Comparison of ENCODE assay signal across 8 mouse cellular contexts in the genomic region with DNA sequence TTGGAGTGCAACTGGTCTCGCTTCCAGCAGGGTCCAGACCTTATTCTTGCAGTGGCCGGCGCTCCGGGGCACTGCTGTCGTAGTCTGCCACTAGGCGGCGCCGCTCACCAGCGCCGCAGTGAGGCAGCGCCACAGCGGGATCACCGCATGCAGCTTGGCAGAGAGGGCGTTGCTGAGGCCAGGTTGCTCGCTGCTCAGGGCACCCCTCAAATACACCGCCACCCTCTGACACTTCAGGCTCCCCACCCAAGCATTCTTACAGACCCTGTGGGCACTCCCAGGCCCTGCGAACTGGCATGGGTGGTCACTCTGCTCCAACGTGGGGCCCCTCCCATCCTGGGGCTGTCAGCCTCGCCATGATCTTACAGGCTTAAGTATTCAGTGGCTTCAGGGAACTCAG. TPM values are rescaled to one million over a fixed set of nuclear protein-coding genes. Genes with fewer than 3 reads are reported as not detected.
DNase-seq lines count a peak whose midpoint lies in the region; ATAC-seq and TF ChIP-seq lines count a peak whose summit lies in the region.

No protein-coding gene starts in this region.

- peak; percentile 32 to 42 for DNase-seq in CD8-positive naive resting alpha-beta T cell, adult 2 months (ENCODE audit: low read depth in 2 of 2, low spot score in 2 of 2)
- DNase-seq in c-Kit-positive CD71-negative TER-119-negative erythroid progenitor cells, embryonic 14.5 days (ENCODE audit: low read depth) = peak; percentile 63
- DNase-seq in kidney, postnatal 0 days (ENCODE audit: low spot score) = peak; percentile 93
- peak; percentile 91 for DNase-seq in neural tube, embryonic 11.5 days (ENCODE audit: low spot score)

- no peaks in the 10 kb centered on the region for H3K9me3 ChIP-seq in heart, embryonic 14.5 days (ENCODE audit: control insufficient read depth, low read length)
- H3K9me3 ChIP-seq in kidney, postnatal 0 days (replicated peaks; ENCODE audit: low read length) = no peaks in the 10 kb centered on the region
- H3K9me3 ChIP-seq in liver, embryonic 15.5 days (replicated peaks) = no peaks in the 10 kb centered on the region
- no peaks in the 10 kb centered on the region for H3K9me3 ChIP-seq in neural tube, embryonic 11.5 days (ENCODE audit: control insufficient read depth, low read length)
- no peaks in the 10 kb centered on the region for H3K9me3 ChIP-seq in stomach, embryonic 16.5 days (replicated peaks; ENCODE audit: control insufficient read depth, low read length)

- ATAC-seq in erythroid progenitor cell, adult 5-6 weeks (replicated peaks; ENCODE audit: low FRiP score, poor library complexity, severe bottlenecking) = peak; percentile 83
- ATAC-seq in heart, embryonic 14.5 days (ENCODE audit: insufficient number of reproducible peaks, insufficient read depth, low FRiP score, low read depth) = peak; percentile 75
- ATAC-seq in kidney, postnatal 0 days (replicated peaks; ENCODE audit: low FRiP score, low read depth) = peak; percentile 87
- peak; percentile 37; the same call in 1 of the 2 replicates for ATAC-seq in liver, embryonic 15.5 days (ENCODE audit: insufficient read depth)
- ATAC-seq in neural tube, embryonic 11.5 days (ENCODE audit: insufficient read depth, low FRiP score, low TSS enrichment) = peak; percentile 80
- peak; percentile 69 for ATAC-seq in stomach, embryonic 16.5 days (ENCODE audit: insufficient read depth, low FRiP score)

- no peak overlapping the region for H3K27ac ChIP-seq in heart, embryonic 14.5 days (replicated peaks in 1 of 2; ENCODE audit: control insufficient read depth in 1 of 2, insufficient read depth in 1 of 2, low read depth in 2 of 2, low read length in 2 of 2)
- peak overlapping the region; percentile 70 for H3K27ac ChIP-seq in kidney, postnatal 0 days
- H3K27ac ChIP-seq in liver, embryonic 15.5 days (replicated peaks) = no peak overlapping the region
- no peak overlapping the region for H3K27ac ChIP-seq in neural tube, embryonic 11.5 days (ENCODE audit: low read depth, low read length)
- H3K27ac ChIP-seq in stomach, embryonic 16.5 days (ENCODE audit: low read length) = 0 out of 2 replicates have a peak overlapping the region, but pooled peaks have one; percentile 24

- no peaks in the 10 kb centered on the region for H3K36me3 ChIP-seq in heart, embryonic 14.5 days (ENCODE audit: control insufficient read depth, insufficient read depth, low read length)
- no peaks in the 10 kb centered on the region for H3K36me3 ChIP-seq in kidney, postnatal 0 days (ENCODE audit: insufficient read depth, low read length)
- H3K36me3 ChIP-seq in liver, embryonic 15.5 days (replicated peaks) = no peaks in the 10 kb centered on the region
- no peaks in the 10 kb centered on the region for H3K36me3 ChIP-seq in neural tube, embryonic 11.5 days (ENCODE audit: control insufficient read depth, insufficient read depth, low read length)
- no peaks in the 10 kb centered on the region for H3K36me3 ChIP-seq in stomach, embryonic 16.5 days (ENCODE audit: control insufficient read depth, insufficient read depth, low read length)

- H3K4me2 ChIP-seq in heart, embryonic 14.5 days (ENCODE audit: low read length) = peak overlapping the region; percentile 90
- H3K4me2 ChIP-seq in kidney, postnatal 0 days (ENCODE audit: low read length) = peak overlapping the region; percentile 78
- peak overlapping the region; percentile 71 for H3K4me2 ChIP-seq in liver, embryonic 15.5 days
- H3K4me2 ChIP-seq in neural tube, embryonic 11.5 days (ENCODE audit: low read depth) = peak overlapping the region; percentile 76
- peak overlapping the region; percentile 86 for H3K4me2 ChIP-seq in stomach, embryonic 16.5 days (ENCODE audit: low read depth, low read length)

- H3K4me3 ChIP-seq in heart, embryonic 14.5 days (ENCODE audit: control insufficient read depth in 1 of 2, insufficient read depth in 1 of 2, low read depth in 1 of 2, low read length in 2 of 2) = peak overlapping the region; percentile 46 to 49
- peak overlapping the region; percentile 36 for H3K4me3 ChIP-seq in kidney, postnatal 0 days (replicated peaks; ENCODE audit: low read depth, low read length)
- peak overlapping the region; percentile 36 for H3K4me3 ChIP-seq in liver, embryonic 15.5 days (replicated peaks)
- peak overlapping the region; percentile 36 for H3K4me3 ChIP-seq in neural tube, embryonic 11.5 days (ENCODE audit: low read depth, low read length)
- peak overlapping the region; percentile 51 for H3K4me3 ChIP-seq in stomach, embryonic 16.5 days (replicated peaks; ENCODE audit: low read length)

- H3K27me3 ChIP-seq in heart, embryonic 14.5 days (ENCODE audit: control insufficient read depth, insufficient read depth, low read length) = peaks cover 3% of the 10 kb centered on the region; the same call in 1 of the 2 replicates
- no peaks in the 10 kb centered on the region for H3K27me3 ChIP-seq in kidney, postnatal 0 days (ENCODE audit: insufficient read depth, low read length)
- H3K27me3 ChIP-seq in liver, embryonic 15.5 days = no peaks in the 10 kb centered on the region; the same call in none of the 2 replicates
- no peaks in the 10 kb centered on the region for H3K27me3 ChIP-seq in neural tube, embryonic 11.5 days (ENCODE audit: control insufficient read depth, insufficient read depth, low read length)
- H3K27me3 ChIP-seq in stomach, embryonic 16.5 days (ENCODE audit: control insufficient read depth, insufficient read depth, low read length) = no peaks in the 10 kb centered on the region

- H3K4me1 ChIP-seq in heart, embryonic 14.5 days (ENCODE audit: control insufficient read depth in 2 of 2, insufficient read depth in 2 of 2, low read length in 2 of 2) = peaks cover 0 to 5% of the 10 kb centered on the region in 2 experiments; a peak in 1 of 4 replicates
- no peaks in the 10 kb centered on the region; the same call in 1 of the 2 replicates for H3K4me1 ChIP-seq in kidney, postnatal 0 days (replicated peaks; ENCODE audit: insufficient read depth, low read length)
- H3K4me1 ChIP-seq in liver, embryonic 15.5 days (replicated peaks) = peaks cover 25% of the 10 kb centered on the region
- H3K4me1 ChIP-seq in neural tube, embryonic 11.5 days (ENCODE audit: control insufficient read depth, insufficient read depth, low read length) = no peaks in the 10 kb centered on the region
- peaks cover 23% of the 10 kb centered on the region for H3K4me1 ChIP-seq in stomach, embryonic 16.5 days (ENCODE audit: control insufficient read depth, insufficient read depth, low read length)

- H3K9ac ChIP-seq in heart, embryonic 14.5 days (ENCODE audit: low read length) = peak overlapping the region; percentile 67
- peak overlapping the region; percentile 50; the same call in 1 of the 2 replicates for H3K9ac ChIP-seq in kidney, postnatal 0 days (ENCODE audit: low read depth, low read length)
- H3K9ac ChIP-seq in liver, embryonic 15.5 days = no peak overlapping the region
- peak overlapping the region; percentile 51 for H3K9ac ChIP-seq in neural tube, embryonic 11.5 days (ENCODE audit: low read length)
- peak overlapping the region; percentile 76 for H3K9ac ChIP-seq in stomach, embryonic 16.5 days (ENCODE audit: low read length)

- 0% methylated on average over 19 of the region's 19 CpGs for WGBS in heart, embryonic 14.5 days
- under 1% methylated on average over 19 of the region's 19 CpGs for WGBS in kidney, postnatal 0 days
- WGBS in liver, embryonic 15.5 days (ENCODE audit: insufficient replicate concordance) = 1% methylated on average over 19 of the region's 19 CpGs
- 1% methylated on average over 19 of the region's 19 CpGs for WGBS in neural tube, embryonic 11.5 days
- 1% methylated on average over 19 of the region's 19 CpGs for WGBS in stomach, embryonic 16.5 days

- peak; percentile 98 for TF ChIP-seq CTCF in kidney, postnatal 0 days (IDR thresholded peaks at IDR 0.05; ENCODE audit: low read depth)

RNA-seq across cellular contexts. Expression of a gene that starts 19.3 kb away (rescaled TPM):
- 0.36 and 0.42 TPM in 2 replicates for total RNA-seq in erythroid progenitor cell, adult 5-6 weeks (2015; ENCODE audit: low replicate concordance)
- 0.61 and 0.64 TPM in 2 replicates for total RNA-seq in erythroid progenitor cell, adult 5-6 weeks (2017; ENCODE audit: low replicate concordance)
- polyA plus RNA-seq in heart, embryonic 14.5 days (2014; fragmentation: Nextera tagmentation; extraction: Ambion mirVana) = 1.0 and 1.5 TPM in 2 replicates
- 7.3 and 8.7 TPM in 2 replicates for polyA plus RNA-seq in kidney, postnatal 0 days (2015; fragmentation: Nextera tagmentation; extraction: Ambion mirVana)
- polyA plus RNA-seq in liver, embryonic 15.5 days (2015; fragmentation: Nextera tagmentation; extraction: Ambion mirVana) = 0.18 and 0.30 TPM in 2 replicates
- 18.1 and 22.5 TPM in 2 replicates for polyA plus RNA-seq in neural tube, embryonic 11.5 days (2014; fragmentation: Nextera tagmentation; extraction: Ambion mirVana)
- 5.5 and 6.1 TPM in 2 replicates for polyA plus RNA-seq in stomach, embryonic 16.5 days (2015; fragmentation: Nextera tagmentation; extraction: Ambion mirVana)

Comparison
In these comparisons a context has a peak if more than half of its experiments do, and no peak if none do; other contexts are left out.
1. DNase-seq: peak in every context shown above with its lines; median percentile 93 in kidney, postnatal 0 days; 91 in neural tube, embryonic 11.5 days; 63 in c-Kit-positive CD71-negative TER-119-negative erythroid progenitor cells, embryonic 14.5 days; 37 in CD8-positive naive resting alpha-beta T cell, adult 2 months.
2. ATAC-seq: peak in every context shown above with its lines; median percentile 87 in kidney, postnatal 0 days; 83 in erythroid progenitor cell, adult 5-6 weeks; 80 in neural tube, embryonic 11.5 days; 75 in heart, embryonic 14.5 days; 69 in stomach, embryonic 16.5 days; 37 in liver, embryonic 15.5 days.
3. H3K27ac ChIP-seq: peak in kidney, postnatal 0 days (single experiment) and stomach, embryonic 16.5 days (single experiment); none in heart, embryonic 14.5 days (0 of 2), liver, embryonic 15.5 days (single experiment) and neural tube, embryonic 11.5 days (single experiment).
4. Peak in every context shown above with its lines, with median percentiles within 50 percentile points of each other: H3K4me2 ChIP-seq and H3K4me3 ChIP-seq.